Comparison of ENCODE assay signal across 17 mouse cellular contexts in genomic region chr7:135521755-135522512, GRCm38 (mm10). TPM values are rescaled to one million over a fixed set of nuclear protein-coding genes. Genes with fewer than 3 reads are reported as not detected.
DNase-seq lines count a peak whose midpoint lies in the region; ATAC-seq lines count a peak whose summit lies in the region.
"Had no signal": no experiment of that assay in that cellular context is flagged by ENCODE, and none has a peak within 500 bp of the region (broad histone marks: within the 10 kb centered on the region; RNA-seq: fewer than 3 reads in every experiment).

No protein-coding gene starts in this region.

- no peak overlapping the region for H3K4me2 ChIP-seq in neural tube, embryonic 15.5 days
- H3K4me2 ChIP-seq in forebrain, embryonic 11.5 days (ENCODE audit: low read depth, low read length, severe bottlenecking) = no peak overlapping the region
- H3K4me2 ChIP-seq: lung, embryonic 14.5 days; midbrain, embryonic 11.5 days had no signal

- H3K4me1 ChIP-seq in neural tube, embryonic 15.5 days = no peaks in the 10 kb centered on the region
- no peaks in the 10 kb centered on the region for H3K4me1 ChIP-seq in forebrain, embryonic 11.5 days (replicated peaks; ENCODE audit: control insufficient read depth, insufficient read depth, low read length)

- peak; percentile 1 for DNase-seq in thymus, postnatal 14 days
- DNase-seq in thymus, postnatal 10 days (ENCODE audit: low spot score in 2 of 2) = no peak
- DNase-seq in kidney, adult 18-20 months = peak; percentile 74
- peak; percentile 81 to 93 for DNase-seq in kidney, postnatal 36 days
- peak; percentile 75 for DNase-seq in yolk sac, embryonic 10.5 days (ENCODE audit: low spot score)
- DNase-seq in gastrocnemius, adult 8-10 months (ENCODE audit: low spot score in 2 of 2) = no peak
- no peak for DNase-seq in forebrain, embryonic 11.5 days (ENCODE audit: low spot score)
- DNase-seq: cerebellum, postnatal 10 days; lung, embryonic 14.5 days; spleen, adult 18-20 months had no signal

- H3K9ac ChIP-seq in neural tube, embryonic 15.5 days (replicated peaks) = no peak overlapping the region
- H3K9ac ChIP-seq in forebrain, embryonic 11.5 days (ENCODE audit: low read length) = no peak overlapping the region
- H3K9ac ChIP-seq: lung, embryonic 14.5 days had no signal

- H3K27me3 ChIP-seq in neural tube, embryonic 15.5 days (replicated peaks) = no peaks in the 10 kb centered on the region
- no peaks in the 10 kb centered on the region for H3K27me3 ChIP-seq in forebrain, embryonic 11.5 days (ENCODE audit: control insufficient read depth, insufficient read depth, low read length)

- H3K9me3 ChIP-seq in neural tube, embryonic 15.5 days (replicated peaks) = no peaks in the 10 kb centered on the region
- H3K9me3 ChIP-seq in forebrain, embryonic 11.5 days (ENCODE audit: control insufficient read depth, low read length) = no peaks in the 10 kb centered on the region

- H3K4me3 ChIP-seq in neural tube, embryonic 15.5 days (replicated peaks) = no peak overlapping the region
- H3K4me3 ChIP-seq in forebrain, embryonic 11.5 days (ENCODE audit: low read depth, low read length) = no peak overlapping the region
- H3K4me3 ChIP-seq: left cerebral cortex, adult 2 months had no signal

- H3K27ac ChIP-seq in neural tube, embryonic 15.5 days (replicated peaks) = no peak overlapping the region
- no peak overlapping the region for H3K27ac ChIP-seq in forebrain, embryonic 11.5 days (ENCODE audit: low read depth, low read length)
- H3K27ac ChIP-seq: left cerebral cortex, adult 2 months had no signal

- H3K36me3 ChIP-seq in neural tube, embryonic 15.5 days = no peaks in the 10 kb centered on the region
- H3K36me3 ChIP-seq in forebrain, embryonic 11.5 days (ENCODE audit: control insufficient read depth, insufficient read depth, low read length) = no peaks in the 10 kb centered on the region

- WGBS in neural tube, embryonic 15.5 days = 67% methylated on average over 15 of the region's 15 CpGs
- WGBS in forebrain, embryonic 11.5 days = 76% methylated on average over 15 of the region's 15 CpGs

- no peak for ATAC-seq in neural tube, embryonic 15.5 days (ENCODE audit: low FRiP score)
- no peak for ATAC-seq in forebrain, embryonic 11.5 days (replicated peaks; ENCODE audit: low FRiP score)
- ATAC-seq: forebrain, embryonic 16.5 days had no signal

RNA-seq across cellular contexts. Expression of gene Clrn3, which starts 6.5 kb away (rescaled TPM):
- not detected for total RNA-seq in gastrocnemius, adult 8-10 months (2022)
- polyA plus RNA-seq in neural tube, embryonic 15.5 days (2015; fragmentation: Nextera tagmentation; extraction: Ambion mirVana) = 1.5 TPM in 1 of 2 replicates, not detected in the other
- not detected in 2 replicates for polyA plus RNA-seq in forebrain, embryonic 11.5 days (2014; fragmentation: Nextera tagmentation; extraction: Ambion mirVana)
- total RNA-seq: adrenal gland, adult 18-20 months; left cerebral cortex, adult 2 months had no signal
- polyA plus RNA-seq: forebrain, embryonic 16.5 days; heart, postnatal 0 days; lung, embryonic 14.5 days; midbrain, embryonic 11.5 days; testis, adult 2 months had no signal

RNA-seq across cellular contexts. Expression of gene Ptpre, which starts 15.3 kb away (rescaled TPM):
- 1 to 10 TPM in 2 of 4 experiments, under 1 TPM in 2; 0.87 to 1.3 (median 1.0) TPM for total RNA-seq in gastrocnemius, adult 8-10 months (2022)
- polyA plus RNA-seq in neural tube, embryonic 15.5 days (2015; fragmentation: Nextera tagmentation; extraction: Ambion mirVana) = 10.0 and 11.0 TPM in 2 replicates
- 0.77 and 0.85 TPM in 2 replicates for polyA plus RNA-seq in forebrain, embryonic 11.5 days (2014; fragmentation: Nextera tagmentation; extraction: Ambion mirVana)

Comparison
In these comparisons a context has a peak if more than half of its experiments do, and no peak if none do; other contexts are left out.
1. DNase-seq: peak in thymus, postnatal 14 days (single experiment), kidney, adult 18-20 months (single experiment), kidney, postnatal 36 days (2 of 2) and yolk sac, embryonic 10.5 days (single experiment); none in thymus, postnatal 10 days (0 of 2), gastrocnemius, adult 8-10 months (0 of 2) and forebrain, embryonic 11.5 days (single experiment).